In genomic region chr10:80876028-80876427, GRCm38 (mm10) we compare ENCODE assay signal across 10 mouse cellular contexts. TPM values are rescaled to one million over a fixed set of nuclear protein-coding genes. Genes with fewer than 3 reads are reported as not detected.
A peak's percentile ranks its signal among the peaks of the same experiment; 100 is the strongest.
DNase-seq lines count a peak whose midpoint lies in the region; ATAC-seq and TF ChIP-seq lines count a peak whose summit lies in the region.
"Had no signal": no experiment of that assay in that cellular context is flagged by ENCODE, and none has a peak within 500 bp of the region (broad histone marks: within the 10 kb centered on the region; RNA-seq: fewer than 3 reads in every experiment).

No protein-coding gene starts in this region.

- H3K27ac ChIP-seq in hindbrain, embryonic 10.5 days: peak overlapping the region; percentile 42; the same call in 1 of the 2 replicates
- no peak overlapping the region for H3K27ac ChIP-seq in hindbrain, embryonic 13.5 days
- no peak overlapping the region for H3K27ac ChIP-seq in embryonic fibroblast, embryonic 13.5 days (ENCODE audit: insufficient read depth, low read length)
- H3K27ac ChIP-seq in midbrain, postnatal 0 days (ENCODE audit: low read depth, low read length): no peak overlapping the region
- H3K27ac ChIP-seq: embryonic facial prominence, embryonic 15.5 days had no signal

- no peak overlapping the region for H3K4me3 ChIP-seq in hindbrain, embryonic 10.5 days
- H3K4me3 ChIP-seq in hindbrain, embryonic 13.5 days: no peak overlapping the region
- H3K4me3 ChIP-seq in embryonic fibroblast, embryonic 13.5 days (ENCODE audit: insufficient read depth, low read length): no peak overlapping the region
- no peak overlapping the region for H3K4me3 ChIP-seq in midbrain, postnatal 0 days (ENCODE audit: low read depth, low read length)
- H3K4me3 ChIP-seq: embryonic facial prominence, embryonic 15.5 days had no signal

- no peak for ATAC-seq in hindbrain, embryonic 13.5 days (ENCODE audit: low FRiP score)
- no peak for ATAC-seq in midbrain, postnatal 0 days (ENCODE audit: low FRiP score)

- peaks cover 4% of the 10 kb centered on the region for H3K27me3 ChIP-seq in hindbrain, embryonic 10.5 days (ENCODE audit: insufficient read depth, poor library complexity, severe bottlenecking)
- peaks cover 15% of the 10 kb centered on the region; the same call in 1 of the 2 replicates for H3K27me3 ChIP-seq in hindbrain, embryonic 13.5 days
- no peaks in the 10 kb centered on the region for H3K27me3 ChIP-seq in midbrain, postnatal 0 days (ENCODE audit: insufficient read depth, low read length)
- H3K27me3 ChIP-seq: embryonic facial prominence, embryonic 15.5 days had no signal

- peaks cover 29% of the 10 kb centered on the region for H3K4me1 ChIP-seq in hindbrain, embryonic 10.5 days (replicated peaks)
- H3K4me1 ChIP-seq in hindbrain, embryonic 13.5 days (replicated peaks): peaks cover 4% of the 10 kb centered on the region; the same call in 1 of the 2 replicates
- H3K4me1 ChIP-seq in embryonic fibroblast, embryonic 13.5 days (ENCODE audit: control insufficient read depth, insufficient read depth, low read length): no peaks in the 10 kb centered on the region
- H3K4me1 ChIP-seq in midbrain, postnatal 0 days (ENCODE audit: insufficient read depth, low read length): no peaks in the 10 kb centered on the region

- no peaks in the 10 kb centered on the region for H3K36me3 ChIP-seq in hindbrain, embryonic 10.5 days
- H3K36me3 ChIP-seq in hindbrain, embryonic 13.5 days: no peaks in the 10 kb centered on the region
- no peaks in the 10 kb centered on the region for H3K36me3 ChIP-seq in midbrain, postnatal 0 days (ENCODE audit: insufficient read depth, low read length)
- H3K36me3 ChIP-seq: embryonic facial prominence, embryonic 15.5 days had no signal

- peak; percentile 64 for DNase-seq in hindbrain, embryonic 10.5 days (ENCODE audit: low spot score)
- peak; percentile 86 for DNase-seq in CD4-positive, CD25-positive, alpha-beta regulatory T cell, adult 2 months (ENCODE audit: low read depth, low spot score)
- DNase-seq in adrenal gland, postnatal 14 days: peak; percentile 68
- peak; percentile 65 for DNase-seq in kidney, postnatal 14 days
- peak; percentile 39 for DNase-seq in midbrain, postnatal 0 days (ENCODE audit: low spot score)
- DNase-seq in thymus, postnatal 36 days: peak; percentile 59 to 62

- no peak overlapping the region for H3K4me2 ChIP-seq in hindbrain, embryonic 13.5 days
- no peak overlapping the region for H3K4me2 ChIP-seq in midbrain, postnatal 0 days (ENCODE audit: low read depth, low read length, poor library complexity, severe bottlenecking)
- H3K4me2 ChIP-seq: embryonic facial prominence, embryonic 15.5 days had no signal

- no peak for TF ChIP-seq POLR2A in embryonic fibroblast, embryonic 13.5 days (IDR thresholded peaks at IDR 0.05; ENCODE audit: low read depth, low read length)

- peak; percentile 68; the same call in 1 of the 2 replicates for TF ChIP-seq CTCF in embryonic fibroblast, embryonic 13.5 days (IDR thresholded peaks at IDR 0.05; ENCODE audit: borderline replicate concordance, insufficient read depth, low read length)
- TF ChIP-seq CTCF in midbrain, postnatal 0 days (IDR thresholded peaks at IDR 0.05): peak; percentile 83

- H3K9me3 ChIP-seq in hindbrain, embryonic 10.5 days: no peaks in the 10 kb centered on the region
- H3K9me3 ChIP-seq in hindbrain, embryonic 13.5 days: no peaks in the 10 kb centered on the region
- no peaks in the 10 kb centered on the region for H3K9me3 ChIP-seq in midbrain, postnatal 0 days (ENCODE audit: low read length)
- H3K9me3 ChIP-seq: embryonic facial prominence, embryonic 15.5 days had no signal

- no peak overlapping the region for H3K9ac ChIP-seq in hindbrain, embryonic 13.5 days
- H3K9ac ChIP-seq in midbrain, postnatal 0 days (replicated peaks; ENCODE audit: low read length, poor library complexity, severe bottlenecking): no peak overlapping the region
- H3K9ac ChIP-seq: embryonic facial prominence, embryonic 15.5 days had no signal

- 29% methylated on average over 5 of the region's 5 CpGs for WGBS in hindbrain, embryonic 10.5 days
- WGBS in hindbrain, embryonic 13.5 days: 34% methylated on average over 5 of the region's 5 CpGs
- 27% methylated on average over 5 of the region's 5 CpGs for WGBS in midbrain, postnatal 0 days

RNA-seq across cellular contexts. Expression of gene Tmprss9, which starts 4.4 kb away (rescaled TPM):
- polyA plus RNA-seq in hindbrain, embryonic 10.5 days (2016; fragmentation: Nextera tagmentation; extraction: Ambion mirVana): 0.04 and 0.14 TPM in 2 replicates
- polyA plus RNA-seq in hindbrain, embryonic 13.5 days (2015; fragmentation: Nextera tagmentation; extraction: Ambion mirVana): 0.13 and 0.17 TPM in 2 replicates
- 0.11 TPM in 1 of 2 replicates, not detected in the other for total RNA-seq in adrenal gland, postnatal 14 days (2021)
- not detected in 2 replicates for polyA plus RNA-seq in embryonic fibroblast, embryonic 13.5 days (2011; ENCODE audit: insufficient read length, low read depth, missing spikeins)
- total RNA-seq in midbrain, postnatal 0 days (2014; rRNA removed): 0.09 and 0.11 TPM in 2 replicates
- 0.27 and 0.31 TPM in 2 replicates for polyA plus RNA-seq in midbrain, postnatal 0 days (2015; fragmentation: Nextera tagmentation; extraction: Ambion mirVana)
- polyA plus RNA-seq: lung, embryonic 16.5 days had no signal

RNA-seq across cellular contexts. Expression of gene Sppl2b, which starts 21.0 kb away (rescaled TPM):
- 46.3 and 52.9 TPM in 2 replicates for polyA plus RNA-seq in hindbrain, embryonic 10.5 days (2016; fragmentation: Nextera tagmentation; extraction: Ambion mirVana)
- 63.6 and 68.8 TPM in 2 replicates for polyA plus RNA-seq in hindbrain, embryonic 13.5 days (2015; fragmentation: Nextera tagmentation; extraction: Ambion mirVana)
- total RNA-seq in adrenal gland, postnatal 14 days (2021): 30.5 and 33.0 TPM in 2 replicates
- polyA plus RNA-seq in embryonic fibroblast, embryonic 13.5 days (2011; ENCODE audit: insufficient read length, low read depth, missing spikeins): 23.8 and 30.9 TPM in 2 replicates
- 116 and 132 TPM in 2 replicates for total RNA-seq in midbrain, postnatal 0 days (2014; rRNA removed)
- 78.6 and 86.2 TPM in 2 replicates for polyA plus RNA-seq in midbrain, postnatal 0 days (2015; fragmentation: Nextera tagmentation; extraction: Ambion mirVana)

RNA-seq across cellular contexts. Expression of gene Lsm7, which starts 21.0 kb away (rescaled TPM):
- polyA plus RNA-seq in hindbrain, embryonic 10.5 days (2016; fragmentation: Nextera tagmentation; extraction: Ambion mirVana): 314 and 327 TPM in 2 replicates
- 210 and 237 TPM in 2 replicates for polyA plus RNA-seq in hindbrain, embryonic 13.5 days (2015; fragmentation: Nextera tagmentation; extraction: Ambion mirVana)
- total RNA-seq in adrenal gland, postnatal 14 days (2021): 35.1 and 43.3 TPM in 2 replicates
- polyA plus RNA-seq in embryonic fibroblast, embryonic 13.5 days (2011; ENCODE audit: insufficient read length, low read depth, missing spikeins): 75.6 and 106 TPM in 2 replicates
- total RNA-seq in midbrain, postnatal 0 days (2014; rRNA removed): 136 and 249 TPM in 2 replicates
- polyA plus RNA-seq in midbrain, postnatal 0 days (2015; fragmentation: Nextera tagmentation; extraction: Ambion mirVana): 292 and 299 TPM in 2 replicates

RNA-seq across cellular contexts. Expression of gene Timm13, which starts 24.7 kb away (rescaled TPM):
- polyA plus RNA-seq in hindbrain, embryonic 10.5 days (2016; fragmentation: Nextera tagmentation; extraction: Ambion mirVana): 374 and 391 TPM in 2 replicates
- 333 and 336 TPM in 2 replicates for polyA plus RNA-seq in hindbrain, embryonic 13.5 days (2015; fragmentation: Nextera tagmentation; extraction: Ambion mirVana)
- 252 and 257 TPM in 2 replicates for total RNA-seq in adrenal gland, postnatal 14 days (2021)
- polyA plus RNA-seq in embryonic fibroblast, embryonic 13.5 days (2011; ENCODE audit: insufficient read length, low read depth, missing spikeins): 75.8 and 89.2 TPM in 2 replicates
- total RNA-seq in midbrain, postnatal 0 days (2014; rRNA removed): 153 and 267 TPM in 2 replicates
- 362 and 384 TPM in 2 replicates for polyA plus RNA-seq in midbrain, postnatal 0 days (2015; fragmentation: Nextera tagmentation; extraction: Ambion mirVana)

RNA-seq across cellular contexts. Expression of gene Lingo3, which starts 32.2 kb away (rescaled TPM):
- 0.61 and 0.93 TPM in 2 replicates for polyA plus RNA-seq in hindbrain, embryonic 10.5 days (2016; fragmentation: Nextera tagmentation; extraction: Ambion mirVana)
- polyA plus RNA-seq in hindbrain, embryonic 13.5 days (2015; fragmentation: Nextera tagmentation; extraction: Ambion mirVana): 3.4 and 3.5 TPM in 2 replicates
- 1.0 and 1.2 TPM in 2 replicates for total RNA-seq in adrenal gland, postnatal 14 days (2021)
- 0.19 TPM in 1 of 2 replicates, not detected in the other for polyA plus RNA-seq in embryonic fibroblast, embryonic 13.5 days (2011; ENCODE audit: insufficient read length, low read depth, missing spikeins)
- 39.3 and 61.0 TPM in 2 replicates for total RNA-seq in midbrain, postnatal 0 days (2014; rRNA removed)
- polyA plus RNA-seq in midbrain, postnatal 0 days (2015; fragmentation: Nextera tagmentation; extraction: Ambion mirVana): 24.4 and 26.8 TPM in 2 replicates
